Mouse (Mus musculus) ES-CJ7 (cell line): ENCODE measurements around the gene Patj.
"Not testable (repeated sequence)": the region's sequence is repeated elsewhere in the genome, so short reads cannot be mapped to it uniquely, and the experiment has no call there.

Experiments used
- DNase-seq: peaks from one replicate; pipeline ENCODE4 v3.0.0; 2011; ENCODE audit warnings: low read depth, low spot score

Gene Patj

GRCm38 (mm10) chr4:98567457-98567856 is 171.9 kb downstream of the Patj start:
- no peak for DNase-seq

DNA sequence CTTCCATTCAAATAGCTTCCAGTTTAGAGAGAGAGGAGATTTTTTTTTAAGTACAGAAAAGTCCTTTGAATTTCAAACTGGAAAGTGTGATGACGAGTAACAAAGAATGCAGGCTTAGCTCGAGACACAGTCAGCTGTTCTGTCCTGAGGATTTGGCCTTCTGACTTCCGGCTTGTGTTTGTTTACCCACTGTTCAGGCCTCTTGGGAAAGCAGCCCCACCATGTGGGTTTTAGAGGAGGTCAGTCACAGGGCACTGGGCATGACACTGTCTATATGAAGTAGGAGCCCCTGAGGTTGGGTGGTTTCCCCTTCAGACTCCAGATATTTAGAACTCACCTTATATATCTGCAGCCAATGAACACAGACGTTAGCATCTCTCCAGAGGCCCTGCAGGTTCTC is 174.3 kb downstream of the Patj start:
- DNase-seq = no peak

- no peak for DNase-seq
Observed at GRCm38 (mm10) chr4:98577275-98577674, 181.7 kb downstream of the Patj start.

DNA sequence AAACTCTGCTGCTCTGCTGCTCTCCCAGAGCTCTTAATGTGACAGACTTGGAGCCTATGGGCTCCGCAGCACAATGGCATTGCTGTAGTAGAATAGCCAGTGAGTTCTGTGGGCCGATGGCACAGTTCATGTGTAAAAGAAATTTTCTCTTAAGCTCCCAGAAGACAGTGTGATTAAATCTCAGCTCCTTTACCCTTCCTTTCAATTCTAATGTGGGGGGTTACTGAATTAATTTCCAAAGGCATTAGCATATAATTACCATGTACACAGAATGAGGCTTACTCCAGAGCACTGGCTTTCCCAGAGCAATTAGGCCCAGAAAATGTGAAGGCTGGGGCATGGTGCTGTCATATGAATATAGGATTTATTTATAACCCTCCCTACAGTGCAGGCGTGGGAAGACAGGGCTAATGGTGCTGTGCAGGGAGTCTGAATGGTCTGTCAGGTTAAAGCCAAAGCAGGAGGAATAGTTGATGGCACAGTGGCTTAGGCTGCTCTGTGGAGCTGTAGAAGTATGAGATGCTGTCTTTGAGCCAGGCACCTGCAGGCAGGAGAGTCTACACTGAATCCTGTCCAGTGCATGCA is 182.5 kb downstream of the Patj start:
- no peak for DNase-seq

- no peak for DNase-seq
Observed at GRCm38 (mm10) chr4:98581456-98581855, 185.9 kb downstream of the Patj start.

- DNase-seq = no peak
Observed at GRCm38 (mm10) chr4:98584023-98584422, 188.4 kb downstream of the Patj start.

DNA sequence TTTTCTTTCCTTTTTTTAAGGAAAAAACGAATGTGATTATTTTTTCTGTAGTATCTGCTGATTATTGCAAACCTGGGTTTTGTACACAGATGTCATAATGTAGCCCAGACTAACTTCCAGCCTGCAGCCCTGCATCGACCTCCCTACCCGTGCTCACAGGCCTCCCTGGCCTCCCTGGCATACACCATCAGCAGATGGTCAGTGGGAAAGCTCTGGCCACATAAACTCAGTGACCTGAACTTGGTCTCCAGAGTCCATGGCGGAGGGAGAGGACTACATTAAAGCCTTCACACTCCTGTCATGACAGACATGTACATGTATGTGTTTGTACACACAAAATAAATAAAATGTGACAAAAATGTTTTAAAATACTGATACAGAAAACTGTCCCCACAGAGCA is 190.7 kb downstream of the Patj start:
- DNase-seq = no peak

- DNase-seq = no peak
Observed at GRCm38 (mm10) chr4:98587686-98588085, 192.1 kb downstream of the Patj start.

DNA sequence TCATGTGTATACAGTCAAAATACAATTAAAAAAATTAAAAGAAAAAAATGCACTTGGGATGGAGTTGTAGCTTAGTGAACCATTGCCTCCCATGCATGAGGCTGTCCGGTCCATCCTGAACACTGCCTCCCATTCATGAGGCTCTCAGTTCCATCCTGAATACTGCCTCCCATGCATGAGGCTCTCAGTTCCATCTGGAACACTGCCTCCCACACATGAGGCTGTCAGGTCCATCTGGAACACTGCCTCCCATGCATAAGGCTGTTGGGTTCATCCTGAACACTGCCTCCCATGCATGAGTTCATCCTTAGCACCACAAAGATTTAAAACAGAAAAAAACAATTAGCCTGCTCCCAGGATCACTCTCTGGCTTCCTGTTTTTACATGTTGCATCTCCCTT is 198.4 kb downstream of the Patj start:
- DNase-seq = no peak

GRCm38 (mm10) chr4:98598546-98598971 is 203.0 kb downstream of the Patj start:
- no peak for DNase-seq

DNA sequence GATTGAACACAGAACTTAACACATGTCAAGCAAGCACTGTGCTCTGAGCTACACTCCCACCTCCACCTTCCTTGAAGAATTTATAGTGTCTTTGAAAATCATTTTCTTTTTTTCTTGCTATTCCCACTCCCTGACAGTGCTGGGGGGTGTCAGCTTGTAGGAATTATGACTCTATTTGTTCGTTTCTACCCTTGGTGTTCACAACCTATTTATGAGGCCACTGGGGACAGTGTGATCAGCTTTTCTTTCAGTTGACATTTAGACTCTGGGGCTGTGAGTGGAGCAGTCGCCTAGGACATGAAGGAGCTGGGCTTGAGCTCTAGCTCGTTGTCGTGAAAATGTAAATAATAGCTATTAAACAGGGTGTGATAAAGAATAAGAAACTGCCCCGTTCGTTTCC is 203.8 kb downstream of the Patj start:
- DNase-seq = no peak

DNA sequence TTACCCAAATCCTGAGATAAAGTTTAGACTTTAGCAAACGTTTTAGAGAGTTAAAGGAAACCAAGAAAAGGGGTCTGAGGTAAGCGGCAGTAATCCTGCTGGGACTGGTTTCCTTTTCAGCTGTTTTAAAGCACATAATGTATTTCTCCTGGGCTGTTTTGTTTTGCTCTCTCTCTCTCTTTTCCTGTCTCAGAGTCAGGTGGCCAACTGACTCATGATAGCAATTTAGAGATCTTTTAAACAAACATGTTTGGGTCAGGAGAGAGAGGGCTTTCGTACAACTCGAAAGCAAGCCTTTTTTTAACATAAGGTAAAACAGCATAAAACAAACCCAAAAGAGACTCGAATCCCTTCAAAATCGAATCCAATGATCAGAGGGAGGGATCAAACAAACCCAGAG is 207.5 kb downstream of the Patj start:
- no peak for DNase-seq

DNA sequence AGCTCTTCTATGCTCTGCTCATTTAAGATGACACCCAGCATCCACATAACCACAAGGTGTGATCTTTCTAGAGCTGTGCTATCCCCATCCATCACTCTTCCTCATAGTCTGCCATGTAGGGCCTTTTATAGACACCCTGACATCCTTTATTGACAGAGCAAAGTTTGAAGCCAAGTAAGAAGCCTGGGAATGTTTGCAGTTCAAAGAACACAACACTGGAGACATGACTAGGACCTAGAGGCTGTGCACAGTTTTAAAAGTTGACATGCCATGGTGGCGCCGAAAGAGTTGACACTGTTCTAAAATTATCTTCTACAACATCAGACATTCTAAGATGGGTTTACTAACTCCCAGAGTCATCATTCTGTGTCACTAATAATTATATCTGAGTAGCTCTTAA is 214.9 kb downstream of the Patj start:
- DNase-seq = no peak

DNA sequence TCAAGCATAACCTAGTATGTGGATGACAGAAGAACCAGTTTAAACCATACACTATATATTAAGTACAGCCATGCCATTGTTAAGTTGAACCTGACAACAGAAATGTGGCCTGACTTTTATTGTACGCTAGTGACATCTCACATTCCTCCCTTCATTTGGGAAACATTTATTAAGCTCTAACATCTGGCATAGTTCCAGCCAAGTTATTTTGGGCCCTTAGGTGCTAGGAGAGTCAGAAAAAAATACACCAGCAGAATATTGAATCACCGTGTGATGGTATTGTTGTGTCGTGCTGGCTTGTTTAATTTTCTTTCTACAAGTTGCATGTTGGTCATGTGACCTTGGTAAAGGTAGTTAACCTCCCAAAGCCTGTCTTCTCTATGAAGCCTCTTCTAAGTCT is 218.8 kb downstream of the Patj start:
- DNase-seq = no peak

DNA sequence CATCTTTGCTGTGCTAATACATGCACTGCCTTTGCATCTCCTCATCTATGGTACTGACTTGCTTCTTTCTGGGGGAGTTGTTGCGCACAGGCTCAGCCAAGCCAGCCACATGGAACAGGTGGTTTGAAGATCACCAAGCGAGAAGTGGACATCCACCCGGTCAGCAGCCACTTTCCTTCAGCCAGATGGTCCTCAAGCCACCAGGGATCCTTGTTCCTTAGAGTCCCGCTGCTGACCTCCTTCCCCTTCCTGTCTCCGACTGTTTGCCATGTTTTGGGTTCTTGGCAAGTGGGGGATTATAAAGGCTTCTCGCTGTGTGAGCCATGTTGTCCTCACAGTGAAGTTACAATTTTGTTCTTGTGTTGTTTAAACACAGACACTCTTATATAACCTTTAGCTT is 223.6 kb downstream of the Patj start:
- no peak for DNase-seq

- no peak for DNase-seq
Observed at GRCm38 (mm10) chr4:98620986-98621784, 225.6 kb downstream of the Patj start.

- DNase-seq = no peak
Observed at GRCm38 (mm10) chr4:98622180-98622579, 226.6 kb downstream of the Patj start.

DNA sequence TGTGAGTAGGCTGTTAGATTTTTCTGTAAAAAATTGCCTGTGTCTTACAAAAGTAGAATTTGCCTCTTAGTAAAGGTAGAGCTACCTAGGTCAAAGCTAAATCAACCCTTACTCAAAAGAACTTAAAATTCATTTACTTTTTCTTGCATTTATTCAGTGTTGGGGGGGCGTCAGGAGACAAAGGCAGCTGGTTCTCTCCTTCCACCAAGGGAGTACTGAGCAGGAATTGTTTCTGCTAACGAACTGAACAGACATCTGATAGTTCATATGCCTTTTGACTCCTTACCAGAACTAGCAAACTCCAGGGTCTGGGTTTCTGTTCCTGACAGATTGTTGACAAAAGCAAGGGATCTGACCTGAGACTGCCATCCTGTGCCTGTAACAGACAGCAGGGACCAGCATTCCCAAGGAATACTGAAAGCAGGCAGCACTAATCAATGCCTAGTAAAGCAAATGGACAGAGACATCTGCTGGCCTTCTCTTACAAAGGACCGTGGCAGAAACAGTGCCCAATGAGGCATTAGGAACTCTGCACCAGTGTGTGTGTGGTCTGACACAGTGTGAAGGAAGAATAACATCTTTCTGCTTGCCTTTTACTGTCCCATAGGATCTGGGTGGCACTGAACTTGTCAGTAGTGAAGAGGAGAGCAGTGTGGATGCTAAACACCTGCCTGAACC is 227.6 kb downstream of the Patj start:
- DNase-seq = no peak

DNA sequence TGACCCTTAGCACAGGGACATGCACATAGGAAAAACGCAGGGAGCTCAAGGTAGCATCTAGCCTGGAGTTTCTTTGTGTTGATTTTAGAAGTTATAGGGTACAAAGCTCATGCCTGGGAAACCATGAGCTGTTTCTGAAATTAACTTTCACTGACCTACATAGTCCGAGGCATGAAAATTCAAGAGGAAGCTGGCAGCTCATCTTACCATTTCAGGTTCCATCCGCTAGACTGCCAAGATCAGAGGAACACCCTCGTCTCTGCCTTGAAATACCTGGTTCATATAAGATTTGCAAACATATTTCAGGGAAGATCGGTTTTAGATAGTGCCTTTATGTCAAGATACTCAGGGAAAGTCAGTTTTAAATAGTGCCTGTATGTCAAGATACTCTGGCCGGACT is 232.7 kb downstream of the Patj start:
- DNase-seq = no peak

GRCm38 (mm10) chr4:98629217-98629616 is 233.6 kb downstream of the Patj start:
- not testable (repeated sequence) for DNase-seq

DNA sequence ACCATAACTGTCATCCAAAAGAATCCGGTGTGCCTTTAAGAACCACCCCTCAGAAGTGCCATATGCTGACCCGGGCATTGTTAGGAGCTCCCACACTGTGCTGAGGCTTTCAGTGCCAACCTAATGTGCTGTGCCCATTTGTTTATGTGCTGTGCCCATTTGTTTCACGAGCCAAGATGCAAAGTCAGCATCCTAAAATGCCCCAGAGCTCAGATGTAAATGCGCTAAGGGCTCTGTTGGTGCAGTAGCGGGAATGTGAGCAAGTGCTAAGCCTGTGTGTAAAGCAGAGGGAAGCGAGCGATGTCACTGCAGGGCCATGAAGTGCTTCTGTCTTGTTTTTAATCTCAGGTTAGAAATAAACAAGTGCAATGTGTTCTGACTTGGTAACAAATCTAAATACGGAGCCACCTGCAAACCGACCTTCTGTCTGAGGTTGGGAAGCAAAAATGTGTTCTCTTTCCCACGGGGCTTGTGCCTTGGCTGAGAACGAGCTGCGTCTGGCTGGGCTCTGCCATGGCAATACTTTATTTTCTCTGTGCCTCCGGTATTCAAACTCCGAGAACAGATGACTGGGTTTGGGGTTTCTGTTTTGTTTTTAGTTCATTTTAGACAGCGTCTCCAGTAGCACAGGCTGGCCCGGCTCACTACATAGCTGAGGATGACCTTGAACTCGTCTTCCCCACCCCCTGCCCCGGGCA is 239.7 kb downstream of the Patj start:
- DNase-seq = no peak

DNA sequence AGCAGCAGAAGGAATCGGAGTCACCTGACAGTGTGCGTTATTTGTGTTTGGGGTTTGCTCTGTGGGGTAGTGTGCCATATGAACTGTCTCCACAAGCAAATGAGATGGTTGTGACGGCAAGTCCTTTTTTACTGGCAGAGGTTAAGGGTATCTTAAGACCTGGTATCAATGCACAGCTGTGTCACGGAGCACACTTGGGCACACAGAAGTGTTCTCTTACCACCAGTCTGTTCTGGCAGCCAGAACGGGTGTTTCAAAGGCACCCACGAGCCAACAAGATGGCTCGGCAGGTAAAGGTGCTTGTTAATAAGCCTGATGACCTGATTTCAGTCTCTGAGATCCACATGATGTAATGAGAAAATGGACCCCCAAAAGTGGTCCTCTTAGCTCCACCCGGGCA is 243.1 kb downstream of the Patj start:
- no peak for DNase-seq
